Mouse (Mus musculus): ENCODE measurements around the gene D7Ertd443e. TPM values are rescaled to one million over a fixed set of nuclear protein-coding genes. Genes with fewer than 3 reads are reported as not detected.

D7Ertd443e gene
- polyA plus RNA-seq, 1 experiment from 2014 or later, result not detected

DNA sequence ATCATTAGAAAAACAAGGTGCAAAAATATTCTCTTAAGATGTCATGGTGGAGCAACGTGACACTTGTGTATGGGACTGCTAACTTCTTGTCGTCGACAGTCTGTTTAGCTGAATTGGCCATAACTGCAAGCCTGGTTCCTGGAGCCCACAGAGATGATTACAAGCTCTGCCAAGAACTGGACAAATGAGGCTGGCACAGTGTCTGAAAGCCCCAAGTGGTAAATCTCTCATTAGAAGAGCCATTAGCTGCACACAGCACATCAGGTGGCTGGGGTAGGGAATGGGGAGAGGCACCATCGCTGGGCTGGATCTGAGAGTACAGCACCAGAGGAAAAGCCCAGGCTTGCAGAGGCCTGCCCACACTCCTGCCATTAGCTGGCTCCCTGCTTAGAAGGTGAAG is 16.2 kb downstream of the D7Ertd443e start:
- no peaks in the 10 kb centered on the region for H3K9me3 ChIP-seq
- WGBS, result 79% methylated on average over 4 of the region's 4 CpGs
- no peaks in the 10 kb centered on the region for H3K27me3 ChIP-seq (replicated peaks)
- H3K27ac ChIP-seq, result no peak overlapping the region
- ATAC-seq (ENCODE audit: low FRiP score, low read depth), result no peak
- H3K4me3 ChIP-seq, result no peak overlapping the region
- H3K9ac ChIP-seq, result no peak overlapping the region
- no peaks in the 10 kb centered on the region for H3K36me3 ChIP-seq
- no peaks in the 10 kb centered on the region for H3K4me1 ChIP-seq
- H3K4me2 ChIP-seq (replicated peaks), result no peak overlapping the region

DNA sequence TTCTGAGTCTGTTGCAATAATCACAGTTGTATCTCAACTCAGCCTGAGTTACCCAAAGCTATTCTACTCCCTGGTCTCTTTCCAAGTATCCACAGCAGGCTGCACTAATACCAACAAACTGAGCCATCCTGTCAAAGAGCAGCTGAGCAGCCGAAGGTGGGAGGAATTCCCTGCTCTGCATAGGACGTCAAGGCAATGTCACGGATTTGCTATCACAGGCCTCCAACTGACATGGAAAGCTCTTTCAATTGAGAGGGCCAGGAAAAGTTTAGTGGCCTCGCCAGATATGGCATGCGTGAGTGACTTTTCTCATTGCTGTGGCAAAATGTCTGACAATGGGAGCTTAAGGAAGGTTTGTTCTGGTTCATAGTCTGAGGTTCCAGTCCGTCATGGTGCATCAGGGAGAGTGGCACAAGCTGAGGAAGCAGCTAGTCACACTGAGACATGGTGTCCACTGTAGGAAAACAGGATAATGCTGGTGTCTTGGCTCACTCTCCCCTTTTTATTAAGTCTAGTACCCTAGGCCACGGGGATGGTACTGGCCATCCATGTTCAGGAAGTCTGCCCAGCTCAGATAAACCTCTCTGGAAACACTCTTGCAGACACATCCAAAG is 23.1 kb downstream of the D7Ertd443e start:
- Histone ChIP-seq H3K36me3 (no peaks in the 10 kb centered on the region), H3K9me3 (no peaks in the 10 kb centered on the region), H3K4me1 (no peaks in the 10 kb centered on the region), H3K9ac (no peak overlapping the region), H3K27me3 (replicated peaks) (no peaks in the 10 kb centered on the region), H3K4me3 (no peak overlapping the region), H3K4me2 (replicated peaks) (no peak overlapping the region), H3K27ac (no peak overlapping the region)
- WGBS, result 61% methylated on average over 7 of the region's 7 CpGs
- ATAC-seq (ENCODE audit: low FRiP score, low read depth), result no peak

DNA sequence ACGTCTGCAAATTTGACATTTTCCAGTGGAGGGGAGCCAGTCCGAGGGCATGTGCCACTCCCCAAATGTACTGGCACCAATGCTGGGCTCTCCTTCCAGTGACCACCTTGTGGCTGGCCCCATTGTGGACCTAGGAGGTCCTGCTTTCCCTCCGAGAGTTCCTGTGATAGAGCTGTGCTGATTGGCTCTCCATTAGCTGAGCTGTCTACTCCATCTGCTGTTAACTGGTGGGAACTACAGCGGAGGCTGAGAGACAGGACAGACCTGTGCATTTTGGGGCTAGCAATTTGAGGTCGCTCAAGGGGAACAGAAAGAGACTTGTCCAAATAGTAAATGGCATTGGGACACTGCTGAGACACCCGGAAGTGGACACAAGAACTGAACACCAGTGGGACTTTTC is 36.6 kb downstream of the D7Ertd443e start:
- Histone ChIP-seq H3K4me3 (no peak overlapping the region), H3K4me2 (replicated peaks) (no peak overlapping the region), H3K9ac (no peak overlapping the region), H3K4me1 (no peaks in the 10 kb centered on the region), H3K27me3 (replicated peaks) (no peaks in the 10 kb centered on the region), H3K27ac (no peak overlapping the region), H3K36me3 (no peaks in the 10 kb centered on the region), H3K9me3 (no peaks in the 10 kb centered on the region)
- no peak for ATAC-seq (ENCODE audit: low FRiP score, low read depth)
- 39% methylated on average over 6 of the region's 6 CpGs for WGBS

DNA sequence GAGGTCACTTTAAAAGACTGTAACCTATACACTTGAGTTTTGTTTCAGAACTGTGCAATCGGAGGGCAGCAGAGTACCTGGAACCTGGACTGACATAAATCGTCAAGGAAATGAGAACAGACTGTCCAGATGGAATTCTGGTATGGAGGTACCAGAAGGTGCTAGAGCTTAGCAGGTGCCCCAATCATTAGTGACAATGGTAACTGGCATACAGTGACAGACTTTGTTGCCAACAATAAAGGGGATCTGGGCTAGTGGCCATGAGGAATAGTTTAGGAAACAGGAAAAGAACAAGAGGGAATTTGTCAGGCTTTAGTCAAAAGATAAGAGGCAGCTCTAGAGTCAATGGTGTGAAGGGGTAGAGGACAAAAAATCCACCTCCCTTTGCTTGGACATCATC is 43.3 kb downstream of the D7Ertd443e start:
- Histone ChIP-seq H3K9ac (no peak overlapping the region), H3K27me3 (replicated peaks) (no peaks in the 10 kb centered on the region), H3K9me3 (no peaks in the 10 kb centered on the region), H3K36me3 (no peaks in the 10 kb centered on the region), H3K4me2 (replicated peaks) (no peak overlapping the region), H3K27ac (no peak overlapping the region), H3K4me3 (no peak overlapping the region), H3K4me1 (no peaks in the 10 kb centered on the region)
- whole genome bisulfite sequencing, result 84% methylated on average over 2 of the region's 2 CpGs
- no peak for ATAC-seq (ENCODE audit: low FRiP score, low read depth)

DNA sequence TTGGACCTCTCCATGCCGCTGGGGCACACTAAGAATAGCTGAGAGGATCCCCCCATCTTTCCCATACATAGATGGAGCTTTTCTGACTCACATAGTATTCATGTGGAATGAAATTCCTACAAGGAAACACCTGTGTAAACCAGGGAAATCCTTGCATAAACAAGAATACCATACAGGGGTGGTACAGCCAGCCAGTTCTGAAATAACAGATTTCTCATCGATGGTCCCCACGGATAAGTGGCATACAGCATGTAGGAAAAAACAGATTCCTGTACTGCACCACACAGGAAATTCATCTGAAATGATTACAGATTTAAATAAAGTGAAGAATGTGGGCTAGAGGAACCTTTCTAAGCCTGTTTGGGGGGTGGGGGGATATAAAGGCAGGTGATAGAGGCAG is 49.5 kb downstream of the D7Ertd443e start:
- Histone ChIP-seq H3K27me3 (replicated peaks) (no peaks in the 10 kb centered on the region), H3K9ac (no peak overlapping the region), H3K4me2 (replicated peaks) (no peak overlapping the region), H3K9me3 (no peaks in the 10 kb centered on the region), H3K4me1 (no peaks in the 10 kb centered on the region), H3K27ac (no peak overlapping the region), H3K4me3 (no peak overlapping the region), H3K36me3 (no peaks in the 10 kb centered on the region)
- WGBS, result 78% methylated on average over 3 of the region's 3 CpGs
- no peak for ATAC-seq (ENCODE audit: low FRiP score, low read depth)

DNA sequence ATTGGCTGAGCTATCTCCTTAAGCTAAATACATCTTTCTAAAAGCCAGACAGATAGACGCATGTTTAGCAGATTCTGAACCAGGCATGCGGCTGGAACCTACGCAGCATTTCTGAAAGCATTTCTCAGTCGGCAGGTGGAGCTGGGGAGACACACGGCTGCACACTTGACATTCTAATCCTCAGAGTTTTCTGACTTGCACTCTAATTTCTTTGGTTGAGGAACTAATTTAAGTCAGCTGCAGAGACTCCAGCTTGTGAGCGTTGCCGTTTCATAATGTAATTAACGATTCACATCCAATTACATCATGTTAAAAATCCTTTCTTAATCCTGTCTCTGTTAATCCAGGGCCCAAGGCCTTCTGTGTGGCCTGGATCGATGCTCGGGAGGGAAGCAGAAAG is 64.5 kb downstream of the D7Ertd443e start:
- Histone ChIP-seq H3K4me2 (replicated peaks) (no peak overlapping the region), H3K9me3 (no peaks in the 10 kb centered on the region), H3K27me3 (replicated peaks) (no peaks in the 10 kb centered on the region), H3K4me1 (no peaks in the 10 kb centered on the region), H3K36me3 (no peaks in the 10 kb centered on the region), H3K9ac (no peak overlapping the region), H3K4me3 (no peak overlapping the region), H3K27ac (no peak overlapping the region)
- no peak for ATAC-seq (ENCODE audit: low FRiP score, low read depth)
- 83% methylated on average over 10 of the region's 10 CpGs for WGBS

DNA sequence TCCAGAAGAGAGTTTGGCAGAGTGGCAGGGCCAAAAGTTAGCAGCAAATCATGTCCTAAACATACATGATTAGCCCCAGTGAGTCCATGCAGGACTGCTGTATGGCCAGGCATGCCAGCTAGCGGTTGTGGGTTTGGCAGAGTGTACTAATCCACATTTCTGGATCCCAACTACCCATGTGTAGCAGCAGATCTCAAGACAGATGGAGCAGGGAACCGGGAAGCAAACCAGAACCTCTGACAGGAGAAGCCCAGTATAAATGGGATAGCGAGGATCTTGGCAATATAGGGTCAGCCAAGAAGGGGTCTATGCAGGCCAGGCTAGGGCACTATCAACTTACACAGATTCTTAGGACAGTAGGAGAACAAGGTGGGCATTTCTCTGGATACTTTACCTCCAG is 83.4 kb downstream of the D7Ertd443e start:
- H3K4me3 ChIP-seq, result no peak overlapping the region
- no peak for ATAC-seq (ENCODE audit: low FRiP score, low read depth)
- WGBS, result 91% methylated on average over 3 of the region's 3 CpGs
- H3K36me3 ChIP-seq, result no peaks in the 10 kb centered on the region
- H3K27me3 ChIP-seq (replicated peaks), result no peaks in the 10 kb centered on the region
- no peak overlapping the region for H3K27ac ChIP-seq
- no peak overlapping the region for H3K4me2 ChIP-seq (replicated peaks)
- no peaks in the 10 kb centered on the region for H3K4me1 ChIP-seq
- H3K9me3 ChIP-seq, result no peaks in the 10 kb centered on the region
- no peak overlapping the region for H3K9ac ChIP-seq

DNA sequence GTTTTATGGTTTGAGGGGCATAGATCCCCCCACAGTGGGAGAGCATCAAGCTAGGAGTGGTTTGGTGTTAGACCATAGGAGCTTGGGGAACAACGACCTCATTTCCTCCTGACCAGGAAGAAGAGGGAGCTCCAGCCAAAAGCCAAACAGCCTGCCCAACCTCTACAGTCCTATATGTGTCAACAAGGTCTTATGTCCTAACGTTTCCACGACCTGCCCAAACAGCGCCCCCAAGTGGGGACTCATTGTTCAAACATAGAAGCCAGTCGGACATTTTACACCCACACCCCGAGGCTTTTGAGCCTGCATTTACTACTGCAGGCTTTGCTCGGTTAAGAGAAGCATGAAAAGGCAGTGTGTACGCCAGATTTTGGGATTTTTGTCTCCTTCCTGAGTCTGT is 84.2 kb downstream of the D7Ertd443e start:
- Histone ChIP-seq H3K4me3 (no peak overlapping the region), H3K4me1 (no peaks in the 10 kb centered on the region), H3K9me3 (no peaks in the 10 kb centered on the region), H3K27ac (no peak overlapping the region), H3K9ac (no peak overlapping the region), H3K27me3 (replicated peaks) (no peaks in the 10 kb centered on the region), H3K4me2 (replicated peaks) (no peak overlapping the region), H3K36me3 (no peaks in the 10 kb centered on the region)
- 50% methylated on average over 8 of the region's 8 CpGs for WGBS
- ATAC-seq (ENCODE audit: low FRiP score, low read depth), result no peak

DNA sequence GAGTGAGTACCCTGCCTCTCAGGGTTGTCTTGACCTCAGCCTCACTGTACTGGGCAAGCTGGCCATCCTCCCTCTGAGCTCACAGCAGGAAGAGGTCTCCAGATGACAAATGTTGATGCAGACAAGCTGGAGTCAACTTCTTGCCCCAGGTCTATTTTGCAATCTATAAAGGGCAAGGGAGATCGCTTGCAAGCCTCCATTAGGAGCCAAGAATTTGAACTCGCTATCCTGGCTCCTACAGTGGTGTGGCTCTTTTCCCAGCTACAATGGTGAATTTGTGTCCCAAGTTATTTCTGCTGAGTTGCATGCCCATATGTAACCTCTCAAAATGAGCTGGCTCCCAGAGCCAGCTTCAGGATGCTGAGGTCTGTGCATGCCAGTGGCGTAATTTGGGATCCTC is 92.7 kb downstream of the D7Ertd443e start:
- no peaks in the 10 kb centered on the region for H3K27me3 ChIP-seq (replicated peaks)
- no peak for ATAC-seq (ENCODE audit: low FRiP score, low read depth)
- WGBS, result 91% methylated on average over 3 of the region's 3 CpGs
- 0 out of 2 replicates have a peak, but pooled peaks cover 4% of the 10 kb centered on the region for H3K9me3 ChIP-seq
- no peak overlapping the region for H3K9ac ChIP-seq
- no peaks in the 10 kb centered on the region for H3K36me3 ChIP-seq
- no peak overlapping the region for H3K27ac ChIP-seq
- no peak overlapping the region for H3K4me3 ChIP-seq
- no peak overlapping the region for H3K4me2 ChIP-seq (replicated peaks)
- peaks cover 7% of the 10 kb centered on the region; the same call in 1 of the 2 replicates for H3K4me1 ChIP-seq

DNA sequence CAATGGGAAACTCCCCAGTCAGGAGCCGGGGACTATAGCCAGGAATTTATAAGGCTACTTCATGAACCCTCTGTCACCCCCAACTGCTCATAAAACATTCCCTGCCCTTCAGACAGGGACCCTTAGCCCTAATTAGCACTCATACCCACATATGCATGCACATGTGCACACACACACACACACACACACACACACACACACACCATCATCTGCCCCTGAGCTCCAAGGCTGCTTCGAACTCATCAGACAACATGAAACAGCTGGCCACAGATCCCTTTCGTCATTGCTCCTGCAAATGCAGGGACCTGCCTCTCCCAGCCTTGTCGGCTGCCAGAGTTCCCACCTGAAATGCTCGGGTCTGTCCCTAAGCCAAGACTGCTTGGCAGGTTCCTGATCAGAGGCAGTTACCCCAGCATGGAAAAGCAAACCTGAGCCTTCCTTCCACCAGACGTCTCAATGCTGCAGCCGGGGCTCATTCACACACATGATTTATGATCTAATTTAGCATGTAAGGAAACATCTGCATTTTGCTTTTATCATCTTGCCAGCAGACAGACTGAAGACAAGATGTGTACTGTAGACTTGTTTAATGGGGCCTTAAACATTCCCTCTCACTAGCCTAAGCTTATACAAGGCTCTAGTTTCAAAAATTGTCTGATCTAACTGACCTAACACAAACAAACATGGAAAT is 95.7 kb downstream of the D7Ertd443e start:
- 35% methylated on average over 7 of the region's 7 CpGs for WGBS
- 0 out of 2 replicates have a peak, but pooled peaks cover 4% of the 10 kb centered on the region for H3K9me3 ChIP-seq
- ATAC-seq (ENCODE audit: low FRiP score, low read depth), result no peak
- no peak overlapping the region for H3K4me2 ChIP-seq (replicated peaks)
- H3K4me1 ChIP-seq, result peaks cover 7% of the 10 kb centered on the region; the same call in 1 of the 2 replicates
- H3K4me3 ChIP-seq, result no peak overlapping the region
- H3K9ac ChIP-seq, result no peak overlapping the region
- no peaks in the 10 kb centered on the region for H3K36me3 ChIP-seq
- H3K27me3 ChIP-seq (replicated peaks), result no peaks in the 10 kb centered on the region
- H3K27ac ChIP-seq, result no peak overlapping the region

DNA sequence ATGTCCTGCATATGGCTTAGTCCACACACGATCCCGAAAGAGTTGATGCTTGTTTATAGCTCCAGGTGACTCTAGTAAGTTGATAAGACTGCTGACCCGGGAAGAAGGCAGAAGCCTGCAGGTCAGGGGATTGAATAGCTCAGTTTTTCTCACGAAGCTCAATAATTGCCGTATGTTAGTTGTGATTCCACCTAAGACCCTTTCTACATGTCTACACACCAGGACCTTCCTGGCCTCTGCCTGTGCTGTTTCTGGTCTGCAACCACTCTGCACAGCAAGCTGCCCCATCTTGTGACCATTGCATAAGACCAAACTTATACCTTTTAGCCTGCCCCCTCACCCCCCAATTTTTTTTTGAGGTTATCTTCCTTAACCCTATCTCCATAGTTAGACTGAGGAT is 96.3 kb downstream of the D7Ertd443e start:
- Histone ChIP-seq H3K9ac (no peak overlapping the region), H3K9me3 (0 out of 2 replicates have a peak, but pooled peaks cover 4% of the 10 kb centered on the region), H3K27me3 (replicated peaks) (no peaks in the 10 kb centered on the region), H3K4me3 (no peak overlapping the region), H3K4me1 (peaks cover 7% of the 10 kb centered on the region; the same call in 1 of the 2 replicates), H3K36me3 (no peaks in the 10 kb centered on the region), H3K4me2 (replicated peaks) (no peak overlapping the region), H3K27ac (no peak overlapping the region)
- 92% methylated on average over 5 of the region's 5 CpGs for WGBS
- ATAC-seq (ENCODE audit: low FRiP score, low read depth), result no peak

DNA sequence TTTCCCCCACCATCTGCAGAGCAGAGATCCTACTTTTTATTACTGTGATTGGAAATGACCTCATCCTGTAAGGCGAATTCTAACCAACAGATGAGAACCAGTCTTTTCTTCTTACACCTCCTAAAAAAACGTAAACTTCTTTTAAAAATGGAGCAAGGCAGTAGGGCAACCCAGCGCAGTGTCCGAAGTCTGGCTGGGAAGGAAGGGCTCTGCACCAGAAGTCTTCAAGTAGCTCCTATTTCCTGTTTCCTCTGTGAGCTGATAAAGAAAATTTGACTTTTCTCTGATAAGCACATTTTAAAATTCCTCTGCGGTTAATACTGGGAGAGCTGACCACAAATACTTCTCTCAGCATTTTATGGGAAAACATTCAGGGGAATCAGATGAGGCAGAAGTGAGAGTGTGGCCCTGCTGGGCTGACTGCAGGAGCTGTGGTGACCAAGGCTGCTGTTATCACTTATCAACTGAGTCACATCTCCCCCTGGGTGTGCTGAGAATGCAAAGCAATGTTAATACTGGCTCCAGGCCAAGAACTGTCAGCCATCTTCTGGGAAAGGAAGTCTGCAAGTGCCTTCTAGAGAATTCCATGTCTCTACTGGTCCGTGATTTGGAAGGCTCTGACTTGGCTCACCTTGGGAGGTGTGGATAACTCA is 97.8 kb downstream of the D7Ertd443e start:
- Histone ChIP-seq H3K27me3 (replicated peaks) (no peaks in the 10 kb centered on the region), H3K27ac (no peak overlapping the region), H3K4me2 (replicated peaks) (no peak overlapping the region), H3K9ac (no peak overlapping the region), H3K4me1 (peaks cover 7% of the 10 kb centered on the region; the same call in 1 of the 2 replicates), H3K36me3 (no peaks in the 10 kb centered on the region), H3K9me3 (no peaks in the 10 kb centered on the region), H3K4me3 (no peak overlapping the region)
- no peak for ATAC-seq (ENCODE audit: low FRiP score, low read depth)
- WGBS, result 83% methylated on average over 6 of the region's 6 CpGs
